In the genomic region with DNA sequence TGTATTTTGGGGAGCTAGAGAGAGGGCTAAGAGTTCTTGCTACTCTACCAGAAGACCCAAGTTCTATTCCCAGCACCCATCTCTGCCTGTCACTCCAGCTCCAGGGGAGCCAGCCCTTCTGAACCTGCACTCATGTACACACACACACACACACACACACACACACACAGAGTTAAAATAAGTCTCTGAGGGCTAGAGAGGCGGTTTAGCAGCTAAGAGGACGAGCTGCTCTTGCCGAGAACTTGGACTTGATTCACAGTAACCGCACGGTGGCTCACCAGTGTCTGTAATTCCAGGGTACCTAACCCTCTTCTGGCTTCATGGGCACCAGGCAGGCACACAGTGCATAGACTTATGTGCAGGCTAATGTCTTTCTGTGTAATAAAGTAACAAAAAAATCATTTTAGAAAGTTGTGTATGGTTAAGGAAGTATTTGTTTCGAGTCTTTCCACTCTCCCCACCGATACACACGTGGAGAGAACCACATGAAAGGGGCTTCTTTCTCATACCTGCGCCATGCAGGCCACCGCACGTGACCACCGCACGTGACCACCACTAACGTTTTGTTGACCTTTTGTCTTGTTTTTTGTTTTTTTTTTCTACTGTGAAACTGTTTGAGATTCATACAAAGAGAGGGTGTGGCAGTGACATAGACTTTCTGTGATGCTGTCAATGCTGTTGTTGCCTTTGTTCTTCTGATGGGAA, we compare ENCODE assay signal across 21 mouse cellular contexts. TPM values are rescaled to one million over a fixed set of nuclear protein-coding genes. Genes with fewer than 3 reads are reported as not detected.
DNase-seq lines count a peak whose midpoint lies in the region; ATAC-seq and TF ChIP-seq lines count a peak whose summit lies in the region.
"Had no signal": no experiment of that assay in that cellular context is flagged by ENCODE, and none has a peak within 500 bp of the region (broad histone marks: within the 10 kb centered on the region; RNA-seq: fewer than 3 reads in every experiment).

No protein-coding gene starts in this region.

- H3K4me3 ChIP-seq in lung, adult 2 months (replicated peaks; ENCODE audit: extremely low read depth, low read depth, low read length) = no peak overlapping the region
- H3K4me3 ChIP-seq: embryonic facial prominence, embryonic 10.5 days; forebrain, embryonic 13.5 days; hindbrain, embryonic 13.5 days had no signal

- TF ChIP-seq CTCF in lung, adult 2 months (IDR thresholded peaks at IDR 0.05; ENCODE audit: insufficient read depth, low read length) = no peak

- intact Hi-C loops in heart, postnatal 10 days (cut with DNase I) = no loop called here

- peak; percentile 51 for ATAC-seq in CD4-positive, CD25-positive, alpha-beta regulatory T cell, adult 4 months
- ATAC-seq: forebrain, embryonic 13.5 days; forebrain, postnatal 0 days; hindbrain, postnatal 0 days; intestine, postnatal 0 days; Patski had no signal

- TF ChIP-seq POLR2A in lung, adult 2 months (IDR thresholded peaks at IDR 0.05; ENCODE audit: borderline replicate concordance, extremely low read depth, low read depth, low read length) = no peak

- peak; percentile 63 for DNase-seq in heart, adult 11 months
- no peak for DNase-seq in heart, postnatal 10 days
- DNase-seq in T-cell, adult 2 months (ENCODE audit: low spot score) = peak; percentile 37
- peak; percentile 26 for DNase-seq in naive thymus-derived CD4-positive, alpha-beta T cell, adult 2 months (ENCODE audit: low read depth)
- no peak for DNase-seq in lung, adult 2 months
- DNase-seq in embryo, embryonic 9.5 days (ENCODE audit: extremely low spot score) = no peak
- DNase-seq: adrenal gland, postnatal 14 days; B cell, adult 2 months; cerebellum, adult 11-12 months; cerebellum, adult 9-10 months; cerebellum, postnatal 25 days; forebrain, postnatal 0 days; gastrocnemius, postnatal 14 days; heart, postnatal 14 days had no signal

- H3K4me1 ChIP-seq in lung, adult 2 months (ENCODE audit: control insufficient read depth, insufficient read depth, low read length) = no peaks in the 10 kb centered on the region
- H3K4me1 ChIP-seq: forebrain, embryonic 13.5 days; hindbrain, embryonic 13.5 days had no signal

- 87% methylated on average over 14 of the region's 14 CpGs for WGBS in lung, adult 2 months

RNA-seq across cellular contexts. Expression of a gene that starts 16.8 kb away (rescaled TPM):
- 10 to 100 TPM; 27.4 to 29.0 TPM for total RNA-seq in heart, postnatal 10 days (2021)
- not detected for polyA plus RNA-seq in CD4-positive, CD25-positive, alpha-beta regulatory T cell, adult 4 months (2017; shearing (Covaris generic))
- polyA plus RNA-seq in lung, adult 2 months (2012; rRNA removed) = 6.6 and 9.0 TPM in 2 replicates

Comparison
In these comparisons a context has a peak if more than half of its experiments do, and no peak if none do; other contexts are left out.
1. DNase-seq: peak in heart, adult 11 months (single experiment), T-cell, adult 2 months (single experiment) and naive thymus-derived CD4-positive, alpha-beta T cell, adult 2 months (single experiment); none in heart, postnatal 10 days (0 of 2), lung, adult 2 months (single experiment) and embryo, embryonic 9.5 days (single experiment).